8 mouse cellular contexts compared by ENCODE assay signal in the genomic region with DNA sequence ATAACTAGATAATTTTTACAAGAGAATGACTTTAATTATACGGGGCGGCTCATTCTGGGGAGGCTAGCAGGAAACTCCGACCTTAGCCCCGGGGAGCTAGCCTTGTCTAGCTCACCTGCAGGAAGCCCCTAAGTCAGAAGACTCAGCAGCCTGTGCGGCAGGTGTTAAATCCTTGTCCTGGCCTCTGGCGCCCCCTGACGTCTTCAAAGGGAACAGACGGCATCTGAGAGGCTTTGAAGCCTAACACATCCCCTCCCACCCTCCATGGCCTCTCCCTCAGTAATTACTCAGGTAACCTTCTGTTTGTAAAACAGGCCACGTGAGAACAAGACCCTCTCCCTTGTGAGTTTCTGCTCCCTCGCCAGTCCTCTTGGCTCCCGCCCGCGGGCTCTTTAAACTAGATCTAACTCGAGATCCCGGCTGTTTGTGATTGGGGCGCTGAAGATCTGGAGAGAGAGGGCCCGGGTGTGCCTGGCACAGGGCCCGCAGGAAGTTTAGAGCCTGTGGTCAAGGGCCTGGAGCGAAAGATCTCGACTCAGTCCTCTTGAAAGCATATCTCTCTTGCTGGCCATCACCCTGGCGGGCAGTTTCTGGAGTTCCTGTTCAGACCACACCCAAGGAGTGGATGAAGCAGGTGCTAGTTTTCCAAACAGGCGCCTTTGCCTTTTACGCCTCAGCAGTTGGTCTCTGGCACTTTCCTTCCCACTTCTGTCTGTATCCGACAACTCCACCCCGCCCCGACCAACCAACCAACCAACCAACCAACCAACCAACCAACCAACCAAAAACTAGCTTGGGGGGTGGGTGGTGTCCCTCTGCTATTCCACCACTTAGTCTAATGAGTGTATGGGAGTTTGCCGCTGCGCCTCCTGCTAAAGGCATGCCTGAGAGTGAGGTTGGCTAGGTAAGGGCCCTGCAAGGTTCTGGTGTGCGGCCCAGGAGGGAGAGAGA. TPM values are rescaled to one million over a fixed set of nuclear protein-coding genes. Genes with fewer than 3 reads are reported as not detected.
DNase-seq lines count a peak whose midpoint lies in the region; ATAC-seq lines count a peak whose summit lies in the region.

No protein-coding gene starts in this region.

- no peak overlapping the region for H3K9ac ChIP-seq in hindbrain, embryonic 12.5 days

- H3K4me1 ChIP-seq in hindbrain, embryonic 12.5 days: no peaks in the 10 kb centered on the region; the same call in 1 of the 2 replicates

- peak; percentile 82 for DNase-seq in T-cell, adult 2 months (ENCODE audit: low spot score)
- peak; percentile 90 to 91 for DNase-seq in cerebellum, postnatal 10 days
- peak; percentile 34 to 72 for DNase-seq in frontal cortex, postnatal 10 days (ENCODE audit: low spot score in 2 of 2)
- peak; percentile 65 to 69 for DNase-seq in layer of hippocampus, postnatal 36 days
- DNase-seq in lung, postnatal 36 days: peak; percentile 84
- peak; percentile 85 for DNase-seq in retina, postnatal 1 day
- peak; percentile 82 to 84 for DNase-seq in thymus, postnatal 36 days

- WGBS in hindbrain, embryonic 12.5 days: 17% methylated on average over 29 of the region's 29 CpGs

- peaks cover 30% of the 10 kb centered on the region for H3K27me3 ChIP-seq in hindbrain, embryonic 12.5 days

- peak overlapping the region; percentile 33; the same call in 1 of the 2 replicates for H3K4me2 ChIP-seq in hindbrain, embryonic 12.5 days (replicated peaks)

- ATAC-seq in hindbrain, embryonic 12.5 days (ENCODE audit: low FRiP score): peak; percentile 60; the same call in 1 of the 2 replicates

- no peaks in the 10 kb centered on the region for H3K9me3 ChIP-seq in hindbrain, embryonic 12.5 days (replicated peaks)

- no peaks in the 10 kb centered on the region for H3K36me3 ChIP-seq in hindbrain, embryonic 12.5 days

- no peak overlapping the region for H3K4me3 ChIP-seq in hindbrain, embryonic 12.5 days

- no peak overlapping the region for H3K27ac ChIP-seq in hindbrain, embryonic 12.5 days

RNA-seq across cellular contexts. Expression of gene Gpa33, which starts 24.4 kb away (rescaled TPM):
- 0.12 and 0.26 TPM in 2 replicates for polyA plus RNA-seq in hindbrain, embryonic 12.5 days (2016; fragmentation: Nextera tagmentation; extraction: Ambion mirVana)
- total RNA-seq in layer of hippocampus, postnatal 36 days (2021): not detected

RNA-seq across cellular contexts. Expression of gene Dusp27, which starts 26.7 kb away (rescaled TPM):
- polyA plus RNA-seq in hindbrain, embryonic 12.5 days (2016; fragmentation: Nextera tagmentation; extraction: Ambion mirVana): 3.3 and 5.5 TPM in 2 replicates
- not detected for total RNA-seq in layer of hippocampus, postnatal 36 days (2021)
